Mouse (Mus musculus): ENCODE measurements around the gene Rnd2. TPM values are rescaled to one million over a fixed set of nuclear protein-coding genes. Genes with fewer than 3 reads are reported as not detected.

Rnd2 gene
- 88.0 and 127 TPM in 2 replicates for polyA plus RNA-seq (2014; fragmentation: Nextera tagmentation; extraction: Ambion mirVana)

DNA sequence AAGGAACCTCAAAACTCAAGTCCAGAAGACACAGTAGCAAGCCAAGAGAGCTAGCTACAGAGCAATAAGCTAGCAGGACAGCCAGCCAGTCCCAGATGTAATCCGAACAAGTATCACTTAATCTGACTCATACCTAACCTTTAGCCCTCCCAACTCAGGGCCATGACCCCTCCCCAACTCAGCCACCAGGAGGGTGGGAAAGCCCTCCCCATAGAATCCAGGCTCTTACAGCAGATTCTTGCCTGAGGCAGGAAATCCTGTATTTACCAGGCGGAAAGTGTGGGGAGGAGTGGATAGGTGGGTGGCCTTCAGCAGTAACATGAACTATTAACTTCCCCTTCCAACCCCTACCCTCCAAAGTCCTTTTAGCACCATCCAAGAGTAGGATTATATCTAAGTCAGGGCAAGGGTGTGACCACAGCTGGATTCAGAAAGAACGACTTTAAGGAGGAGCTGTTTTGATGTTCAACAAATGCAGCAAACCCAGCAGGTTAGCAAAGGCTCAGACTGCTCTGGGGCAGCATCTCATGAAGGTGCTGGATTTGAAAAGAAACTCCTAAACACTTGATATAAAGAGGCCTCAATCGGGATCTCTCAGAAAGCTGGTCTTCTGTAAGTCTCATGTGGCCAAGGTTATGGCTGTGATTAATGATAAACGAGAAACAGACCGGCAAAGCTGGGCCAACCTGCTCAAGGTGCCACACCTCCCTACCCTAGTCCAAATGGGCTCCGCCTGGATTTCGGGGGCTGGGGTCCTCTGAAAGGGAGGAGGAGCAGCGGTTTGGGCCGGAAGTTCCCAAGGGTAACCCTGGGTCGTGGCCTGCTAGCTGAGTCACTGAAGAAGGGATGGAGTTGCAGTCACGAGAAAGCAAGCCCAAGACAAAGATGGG, at the start of gene Rnd2:
Rnd2 (plus strand) TSS at position 789 of the 890 bp plus-strand sequence.
- 0 out of 2 replicates have a peak, but pooled peaks cover 2% of the 10 kb centered on the region for H3K36me3 ChIP-seq (ENCODE audit: control insufficient read depth, insufficient read depth, low read length)
- H3K27me3 ChIP-seq (ENCODE audit: control insufficient read depth, insufficient read depth, low read length): no peaks in the 10 kb centered on the region
- peak within 1 kb of the TSS; percentile 93 for H3K27ac ChIP-seq (ENCODE audit: low read depth, low read length)
- peak within 1 kb of the TSS; percentile 83 for H3K9ac ChIP-seq (ENCODE audit: low read depth, low read length)
- H3K4me1 ChIP-seq (replicated peaks; ENCODE audit: control insufficient read depth, insufficient read depth, low read length): peaks cover 21% of the 10 kb centered on the region
- ATAC-seq (ENCODE audit: low FRiP score): no peak
- DNase-seq (ENCODE audit: low spot score): no peak
- peak within 1 kb of the TSS; percentile 88 for H3K4me2 ChIP-seq (replicated peaks; ENCODE audit: low read depth, low read length)
- no peaks in the 10 kb centered on the region for H3K9me3 ChIP-seq (ENCODE audit: control insufficient read depth, low read length)
- peak within 1 kb of the TSS; percentile 93 for H3K4me3 ChIP-seq (ENCODE audit: low read depth, low read length)
- 12% methylated on average over 12 of the region's 12 CpGs for WGBS

DNA sequence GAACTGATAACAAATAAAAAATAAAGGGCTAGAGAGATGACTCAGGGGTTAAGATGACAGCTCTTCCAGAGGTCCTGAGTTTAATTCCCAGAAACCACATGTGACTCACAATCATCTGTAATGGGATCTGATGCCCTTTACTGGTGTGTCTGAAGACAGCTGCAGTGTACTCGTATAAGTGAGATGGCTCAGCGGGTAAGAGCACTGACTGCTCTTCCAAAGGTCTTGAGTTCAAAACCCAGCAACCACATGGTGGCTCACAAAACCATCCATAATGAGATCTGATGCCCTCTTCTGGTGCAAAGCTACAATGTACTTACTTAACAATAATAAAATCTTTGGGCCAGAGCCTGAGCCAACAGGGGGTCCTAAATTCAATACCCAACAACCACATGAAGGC, 49.5 kb upstream of the Rnd2 start:
- H3K9ac ChIP-seq (ENCODE audit: low read depth, low read length): no peak overlapping the region
- WGBS: 91% methylated on average over 2 of the region's 2 CpGs
- H3K9me3 ChIP-seq (ENCODE audit: control insufficient read depth, low read length): no peaks in the 10 kb centered on the region
- H3K4me3 ChIP-seq (ENCODE audit: low read depth, low read length): no peak overlapping the region
- H3K4me1 ChIP-seq (replicated peaks; ENCODE audit: control insufficient read depth, insufficient read depth, low read length): no peaks in the 10 kb centered on the region
- no peak for ATAC-seq (ENCODE audit: low FRiP score)
- no peaks in the 10 kb centered on the region for H3K36me3 ChIP-seq (ENCODE audit: control insufficient read depth, insufficient read depth, low read length)
- H3K4me2 ChIP-seq (replicated peaks; ENCODE audit: low read depth, low read length): no peak overlapping the region
- H3K27me3 ChIP-seq (ENCODE audit: control insufficient read depth, insufficient read depth, low read length): no peaks in the 10 kb centered on the region
- DNase-seq (ENCODE audit: low spot score): no peak
- no peak overlapping the region for H3K27ac ChIP-seq (ENCODE audit: low read depth, low read length)

DNA sequence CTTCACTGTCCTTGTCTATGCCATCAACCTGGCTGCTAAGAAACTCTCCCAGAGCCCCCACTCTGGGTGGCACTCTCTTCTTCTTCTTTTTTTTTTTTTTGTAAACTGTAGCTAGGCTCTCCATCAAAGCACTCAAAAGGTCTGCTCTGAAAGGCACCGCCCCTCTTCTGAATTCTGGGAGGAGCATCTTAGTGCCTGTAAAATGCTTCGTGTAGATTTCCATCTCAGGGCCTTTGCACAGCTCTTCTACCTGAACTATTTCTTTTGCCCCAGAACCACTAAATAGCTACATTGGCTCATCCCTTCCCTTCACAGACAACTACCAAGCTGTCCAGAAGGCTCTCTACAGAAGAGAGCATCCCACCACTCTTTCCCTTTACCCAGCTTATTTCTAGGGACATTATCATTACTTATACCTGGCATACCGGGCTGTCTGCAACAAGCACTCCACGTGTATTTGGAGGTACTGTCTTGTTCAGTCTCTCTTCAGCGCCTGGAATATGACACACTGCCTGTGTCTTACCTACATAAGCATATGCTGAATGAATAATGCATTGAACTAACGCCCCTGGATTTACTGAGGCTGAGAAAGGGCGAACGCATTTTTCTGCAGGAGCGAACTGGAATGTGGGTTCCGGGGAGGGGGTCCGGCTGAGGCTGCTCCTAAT, 48.2 kb upstream of the Rnd2 start:
- peak; percentile 49 for ATAC-seq (ENCODE audit: low FRiP score)
- peak; percentile 14 for DNase-seq (ENCODE audit: low spot score)
- WGBS: 4% methylated on average over 11 of the region's 11 CpGs

DNA sequence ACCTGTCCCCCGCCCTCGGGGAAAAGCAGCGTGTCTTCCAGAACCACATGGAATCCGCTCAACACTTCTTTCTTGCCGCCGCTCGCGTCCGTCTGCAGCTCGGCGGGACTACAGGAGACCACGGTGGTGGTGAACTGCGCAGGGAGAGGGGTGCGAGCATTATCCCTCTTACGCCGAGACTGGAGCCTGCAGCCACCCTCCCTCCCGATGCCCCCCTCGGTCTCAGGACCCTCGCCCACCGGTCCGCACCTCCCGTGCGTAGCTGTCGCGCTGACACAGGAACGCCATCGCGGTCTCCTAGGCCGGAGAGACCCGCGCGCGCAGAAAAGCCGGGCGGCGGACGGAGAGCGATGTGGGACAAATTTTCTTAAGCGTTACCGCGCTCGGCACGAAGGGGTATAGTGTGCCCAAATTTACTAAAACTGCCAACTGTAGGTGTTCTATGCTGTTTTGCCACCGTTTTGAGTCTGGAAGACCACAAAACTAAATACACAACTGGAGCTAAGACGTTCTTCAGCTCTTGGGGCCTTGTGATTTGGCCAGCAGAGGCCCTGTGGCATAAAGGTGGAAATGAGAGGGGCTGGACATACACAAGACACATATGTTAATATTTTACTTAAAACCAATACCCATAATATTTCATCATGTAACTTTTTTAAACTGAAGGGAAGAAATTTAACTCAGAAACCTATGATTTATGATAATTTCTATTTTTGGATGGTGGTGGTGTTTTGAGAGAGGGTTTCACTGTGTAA, 47.5 kb upstream of the Rnd2 start, which contains the start of gene Aarsd1:
Aarsd1 (minus strand) TSS at position 515 of the 755 bp plus-strand sequence.
- 0% methylated on average over 45 of the region's 45 CpGs for WGBS
- peak within 1 kb of the TSS; percentile 86 for H3K4me3 ChIP-seq (ENCODE audit: low read depth, low read length)
- H3K9me3 ChIP-seq (ENCODE audit: control insufficient read depth, low read length): no peaks in the 10 kb centered on the region
- peak within 1 kb of the TSS; percentile 90 for H3K9ac ChIP-seq (ENCODE audit: low read depth, low read length)
- no peaks in the 10 kb centered on the region for H3K36me3 ChIP-seq (ENCODE audit: control insufficient read depth, insufficient read depth, low read length)
- DNase-seq (ENCODE audit: low spot score) (peak; percentile 93), ATAC-seq (ENCODE audit: low FRiP score) (peak; percentile 68)
- H3K27me3 ChIP-seq (ENCODE audit: control insufficient read depth, insufficient read depth, low read length): no peaks in the 10 kb centered on the region
- H3K4me1 ChIP-seq (replicated peaks; ENCODE audit: control insufficient read depth, insufficient read depth, low read length): no peaks in the 10 kb centered on the region
- peak within 1 kb of the TSS; percentile 55 for H3K27ac ChIP-seq (ENCODE audit: low read depth, low read length)
- H3K4me2 ChIP-seq (replicated peaks; ENCODE audit: low read depth, low read length): peak within 1 kb of the TSS; percentile 77

More for the DNA sequence above, 48.2 kb upstream of the Rnd2 start:
- Histone ChIP-seq H3K9ac (ENCODE audit: low read depth, low read length) (peak overlapping the region; percentile 90), H3K4me3 (ENCODE audit: low read depth, low read length) (peak overlapping the region; percentile 86), H3K4me2 (replicated peaks; ENCODE audit: low read depth, low read length) (peak overlapping the region; percentile 77), H3K4me1 (replicated peaks; ENCODE audit: control insufficient read depth, insufficient read depth, low read length) (no peaks in the 10 kb centered on the region), H3K36me3 (ENCODE audit: control insufficient read depth, insufficient read depth, low read length) (no peaks in the 10 kb centered on the region), H3K27me3 (ENCODE audit: control insufficient read depth, insufficient read depth, low read length) (no peaks in the 10 kb centered on the region), H3K9me3 (ENCODE audit: control insufficient read depth, low read length) (no peaks in the 10 kb centered on the region), H3K27ac (ENCODE audit: low read depth, low read length) (peak overlapping the region; percentile 55; the same call in 1 of the 2 replicates)

DNA sequence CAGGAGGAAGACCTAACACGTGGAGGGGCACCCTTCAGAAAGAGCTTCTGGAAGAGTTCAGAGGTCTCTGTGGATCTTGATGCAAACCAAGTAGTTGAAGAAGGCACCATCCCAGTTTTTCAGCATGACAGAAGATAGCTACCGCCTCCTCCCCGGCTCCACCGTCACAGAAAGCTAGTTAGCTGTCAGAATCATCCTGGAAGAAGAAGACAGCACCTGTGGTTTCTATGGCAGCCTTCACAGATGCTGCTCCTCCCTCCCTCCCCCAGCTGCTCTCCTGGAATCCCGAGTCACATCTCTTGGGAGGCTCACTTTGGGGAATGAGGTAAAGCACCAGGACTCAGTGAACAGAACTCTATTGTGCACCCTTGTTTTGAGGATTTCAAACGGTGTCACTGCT, 45.8 kb upstream of the Rnd2 start:
- ATAC-seq (ENCODE audit: low FRiP score) (no peak), DNase-seq (ENCODE audit: low spot score) (no peak)
- Histone ChIP-seq H3K9ac (ENCODE audit: low read depth, low read length) (no peak overlapping the region), H3K4me1 (replicated peaks; ENCODE audit: control insufficient read depth, insufficient read depth, low read length) (no peaks in the 10 kb centered on the region), H3K27me3 (ENCODE audit: control insufficient read depth, insufficient read depth, low read length) (no peaks in the 10 kb centered on the region), H3K4me3 (ENCODE audit: low read depth, low read length) (no peak overlapping the region), H3K9me3 (ENCODE audit: control insufficient read depth, low read length) (no peaks in the 10 kb centered on the region), H3K27ac (ENCODE audit: low read depth, low read length) (no peak overlapping the region), H3K36me3 (ENCODE audit: control insufficient read depth, insufficient read depth, low read length) (no peaks in the 10 kb centered on the region), H3K4me2 (replicated peaks; ENCODE audit: low read depth, low read length) (no peak overlapping the region)
- 59% methylated on average over 6 of the region's 6 CpGs for WGBS

DNA sequence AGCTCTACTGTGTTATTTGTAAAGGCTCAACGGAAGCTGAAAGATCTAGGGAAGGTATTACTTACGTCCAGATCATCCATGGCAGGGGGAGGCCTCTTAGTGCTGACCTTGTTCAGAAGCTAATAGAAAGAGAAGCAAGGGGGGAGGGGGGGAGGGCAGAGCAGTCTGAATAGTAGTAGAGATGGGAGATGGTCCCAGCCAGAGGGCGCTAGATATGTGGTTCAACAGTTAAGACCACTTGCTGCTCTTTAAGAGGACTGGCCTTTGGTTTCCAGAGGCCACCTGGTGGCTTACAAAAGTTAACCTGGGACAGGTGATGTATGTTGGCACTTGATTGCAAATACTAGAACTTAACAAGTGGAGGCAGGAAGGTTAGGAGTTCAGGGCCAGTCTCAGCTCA, 45.2 kb upstream of the Rnd2 start:
- Histone ChIP-seq H3K4me2 (replicated peaks; ENCODE audit: low read depth, low read length) (no peak overlapping the region), H3K27me3 (ENCODE audit: control insufficient read depth, insufficient read depth, low read length) (no peaks in the 10 kb centered on the region), H3K9ac (ENCODE audit: low read depth, low read length) (no peak overlapping the region), H3K4me3 (ENCODE audit: low read depth, low read length) (no peak overlapping the region), H3K4me1 (replicated peaks; ENCODE audit: control insufficient read depth, insufficient read depth, low read length) (peaks cover 2% of the 10 kb centered on the region; the same call in 1 of the 2 replicates), H3K27ac (ENCODE audit: low read depth, low read length) (no peak overlapping the region), H3K36me3 (ENCODE audit: control insufficient read depth, insufficient read depth, low read length) (no peaks in the 10 kb centered on the region), H3K9me3 (ENCODE audit: control insufficient read depth, low read length) (no peaks in the 10 kb centered on the region)
- DNase-seq (ENCODE audit: low spot score) (no peak), ATAC-seq (ENCODE audit: low FRiP score) (no peak)
- 15% methylated on average over 3 of the region's 3 CpGs for WGBS

DNA sequence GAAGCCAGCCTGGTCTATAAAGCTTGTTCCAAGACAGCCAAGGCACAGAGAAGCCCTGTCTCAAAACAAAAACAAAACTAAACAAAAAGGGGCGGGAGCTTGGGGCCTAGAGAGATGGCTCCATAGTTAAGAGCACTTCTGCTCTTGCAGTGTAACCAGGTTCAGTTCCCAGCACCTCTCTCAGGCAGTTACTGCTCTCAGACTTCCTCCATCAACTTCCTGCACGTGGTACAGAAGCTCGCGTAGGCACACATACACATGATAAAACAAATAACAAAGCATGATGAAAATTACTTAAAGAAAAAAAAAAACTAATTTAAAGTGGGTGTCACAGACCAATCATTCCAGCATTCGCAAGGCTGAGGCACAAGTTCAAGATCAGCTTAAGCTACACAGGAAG, 44.7 kb upstream of the Rnd2 start:
- WGBS: 90% methylated on average over 5 of the region's 5 CpGs
- Histone ChIP-seq H3K4me1 (replicated peaks; ENCODE audit: control insufficient read depth, insufficient read depth, low read length) (peaks cover 2% of the 10 kb centered on the region; the same call in 1 of the 2 replicates), H3K9me3 (ENCODE audit: control insufficient read depth, low read length) (no peaks in the 10 kb centered on the region), H3K36me3 (ENCODE audit: control insufficient read depth, insufficient read depth, low read length) (no peaks in the 10 kb centered on the region), H3K27me3 (ENCODE audit: control insufficient read depth, insufficient read depth, low read length) (no peaks in the 10 kb centered on the region), H3K9ac (ENCODE audit: low read depth, low read length) (no peak overlapping the region), H3K27ac (ENCODE audit: low read depth, low read length) (no peak overlapping the region), H3K4me3 (ENCODE audit: low read depth, low read length) (no peak overlapping the region), H3K4me2 (replicated peaks; ENCODE audit: low read depth, low read length) (no peak overlapping the region)
- DNase-seq (ENCODE audit: low spot score) (no peak), ATAC-seq (ENCODE audit: low FRiP score) (no peak)

DNA sequence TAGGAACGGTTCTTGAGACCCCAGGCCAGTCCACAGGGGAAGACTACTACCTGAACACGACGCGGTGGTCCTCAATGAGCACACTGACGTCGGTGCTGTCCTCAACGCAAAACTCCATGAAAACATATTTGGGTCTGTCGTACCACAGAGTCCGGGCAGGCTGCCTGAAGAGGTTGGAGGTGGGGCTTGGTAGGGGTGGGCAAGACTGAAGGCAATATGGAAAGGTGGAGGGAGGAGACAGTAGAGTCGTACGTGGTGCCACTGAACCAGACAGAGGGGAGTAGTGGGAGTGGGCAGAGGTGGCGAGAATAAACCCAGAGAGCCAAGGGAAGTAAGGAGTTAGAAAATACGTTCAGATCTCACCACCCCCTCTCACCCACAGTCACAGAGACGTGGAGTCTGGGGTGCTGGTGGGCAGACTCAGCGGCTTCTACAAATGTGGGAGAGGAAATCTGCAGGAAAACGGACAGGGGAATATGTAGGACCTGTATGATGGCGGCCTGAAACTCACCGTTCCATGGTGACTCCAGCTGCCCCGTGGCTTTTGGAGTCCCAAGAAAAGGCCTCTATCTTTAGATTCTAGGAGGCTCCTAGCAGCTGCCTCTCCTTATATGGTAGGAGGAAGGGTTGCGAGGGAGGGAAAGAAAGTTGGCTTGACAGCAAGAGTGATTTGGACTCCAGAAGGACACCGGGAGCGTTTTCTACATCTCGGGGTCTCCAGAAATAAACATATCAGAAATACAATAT, 40.5 kb upstream of the Rnd2 start, which contains the start of gene Gm27029:
Gm27029 (minus strand) TSS at position 692 of the 747 bp plus-strand sequence.
- DNase-seq (ENCODE audit: low spot score) (no peak), ATAC-seq (ENCODE audit: low FRiP score) (peak; percentile 53)
- Histone ChIP-seq H3K4me1 (replicated peaks; ENCODE audit: control insufficient read depth, insufficient read depth, low read length) (peaks cover 7% of the 10 kb centered on the region), H3K36me3 (ENCODE audit: control insufficient read depth, insufficient read depth, low read length) (no peaks in the 10 kb centered on the region), H3K9ac (ENCODE audit: low read depth, low read length) (peak within 1 kb of the TSS; percentile 81), H3K9me3 (ENCODE audit: control insufficient read depth, low read length) (no peaks in the 10 kb centered on the region), H3K27ac (ENCODE audit: low read depth, low read length) (peak within 1 kb of the TSS; percentile 75), H3K27me3 (ENCODE audit: control insufficient read depth, insufficient read depth, low read length) (no peaks in the 10 kb centered on the region), H3K4me2 (replicated peaks; ENCODE audit: low read depth, low read length) (peak within 1 kb of the TSS; percentile 94), H3K4me3 (ENCODE audit: low read depth, low read length) (peak within 1 kb of the TSS; percentile 97)
- 5% methylated on average over 23 of the region's 23 CpGs for WGBS

All from hindbrain, embryonic 11.5 days (tissue).